Mouse (Mus musculus): ENCODE data around the gene Opn1sw. TPM values are rescaled to one million over a fixed set of nuclear protein-coding genes. Genes with fewer than 3 reads are reported as not detected.

Gene Opn1sw
- polyA plus RNA-seq (2014; fragmentation: Nextera tagmentation; extraction: Ambion mirVana): 0.46 and 0.48 TPM in 2 replicates

DNA sequence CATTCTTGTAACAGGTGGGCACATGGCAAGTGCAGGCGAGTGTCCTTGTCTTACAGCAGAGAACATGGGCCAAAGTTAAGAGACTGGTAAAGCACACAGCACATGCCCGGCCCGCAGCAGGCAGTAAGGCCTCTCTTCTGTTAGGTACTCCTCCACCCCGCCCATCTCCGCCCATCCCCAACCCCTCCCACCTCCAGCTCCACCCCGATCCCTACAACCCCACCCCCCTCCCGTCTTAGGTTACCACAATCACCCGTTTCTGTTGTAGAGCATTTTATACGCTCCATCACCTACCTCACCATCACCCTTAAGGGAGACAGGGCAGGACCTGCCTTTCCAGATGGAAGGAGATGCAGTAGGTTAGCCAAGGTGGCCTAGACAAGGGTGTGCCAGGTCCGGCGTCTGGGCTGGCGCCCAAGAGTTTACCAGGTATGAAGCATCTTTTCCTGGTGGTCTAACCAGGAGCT lies at the start of gene Opn1sw:
TSS of gene Opn1sw (minus strand) at position 417 of the 467 bp plus-strand sequence.
- H3K4me1 ChIP-seq (replicated peaks; ENCODE audit: control insufficient read depth, insufficient read depth, low read length): 0 out of 2 replicates have a peak, but pooled peaks cover 4% of the 10 kb centered on the region
- H3K4me2 ChIP-seq (replicated peaks): peak within 1 kb of the TSS; percentile 23; the same call in 1 of the 2 replicates
- no peaks in the 10 kb centered on the region for H3K36me3 ChIP-seq (replicated peaks; ENCODE audit: control insufficient read depth, insufficient read depth)
- WGBS: 6% methylated on average over 12 of the region's 12 CpGs
- 0 out of 2 replicates have a peak, but pooled peaks cover 8% of the 10 kb centered on the region for H3K27me3 ChIP-seq (ENCODE audit: control insufficient read depth, insufficient read depth, low read length)
- H3K4me3 ChIP-seq (replicated peaks; ENCODE audit: low read length): no peak within 1 kb of the TSS
- no peak within 1 kb of the TSS for H3K27ac ChIP-seq
- H3K9me3 ChIP-seq (ENCODE audit: control insufficient read depth, low read length): no peaks in the 10 kb centered on the region
- ATAC-seq (ENCODE audit: low FRiP score) (no peak; the same call in 1 of the 2 replicates), DNase-seq (ENCODE audit: low spot score) (no peak)
- no peak within 1 kb of the TSS for H3K9ac ChIP-seq

DNA sequence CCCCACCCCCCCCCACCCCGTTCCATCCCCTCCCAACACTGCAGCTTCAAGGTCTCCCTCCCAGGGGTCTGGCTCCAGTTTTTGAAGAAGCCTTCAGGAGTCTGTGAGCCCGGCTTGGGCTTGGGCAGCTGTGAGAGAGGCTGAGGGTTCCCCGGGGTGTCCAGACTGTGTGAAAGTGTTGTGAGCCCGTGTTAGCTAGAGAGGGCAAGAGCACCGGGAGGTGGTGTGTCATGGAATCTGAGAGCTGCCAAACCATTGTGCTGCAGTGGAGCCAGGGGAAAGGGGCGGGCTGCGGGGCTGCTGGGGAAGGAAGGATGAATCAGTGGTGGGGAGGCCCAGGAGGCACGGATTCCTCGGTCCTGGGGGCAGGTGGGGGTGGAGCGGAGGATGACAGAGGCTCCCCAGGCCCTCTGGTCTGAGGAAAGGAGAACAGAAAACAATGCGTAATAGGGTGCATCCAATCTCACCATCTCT lies 48.2 kb upstream of the Opn1sw start:
- no peaks in the 10 kb centered on the region for H3K36me3 ChIP-seq (replicated peaks; ENCODE audit: control insufficient read depth, insufficient read depth)
- 2% methylated on average over 11 of the region's 11 CpGs for WGBS
- H3K4me1 ChIP-seq (replicated peaks; ENCODE audit: control insufficient read depth, insufficient read depth, low read length): peaks cover 43% of the 10 kb centered on the region
- no peaks in the 10 kb centered on the region for H3K9me3 ChIP-seq (ENCODE audit: control insufficient read depth, low read length)
- ATAC-seq (ENCODE audit: low FRiP score) (peak; percentile 41), DNase-seq (ENCODE audit: low spot score) (no peak)
- H3K27ac ChIP-seq: peak overlapping the region; percentile 60
- H3K4me2 ChIP-seq (replicated peaks): peak overlapping the region; percentile 67
- no peak overlapping the region for H3K4me3 ChIP-seq (replicated peaks; ENCODE audit: low read length)
- no peak overlapping the region for H3K9ac ChIP-seq
- H3K27me3 ChIP-seq (ENCODE audit: control insufficient read depth, insufficient read depth, low read length): peaks cover 38% of the 10 kb centered on the region

DNA sequence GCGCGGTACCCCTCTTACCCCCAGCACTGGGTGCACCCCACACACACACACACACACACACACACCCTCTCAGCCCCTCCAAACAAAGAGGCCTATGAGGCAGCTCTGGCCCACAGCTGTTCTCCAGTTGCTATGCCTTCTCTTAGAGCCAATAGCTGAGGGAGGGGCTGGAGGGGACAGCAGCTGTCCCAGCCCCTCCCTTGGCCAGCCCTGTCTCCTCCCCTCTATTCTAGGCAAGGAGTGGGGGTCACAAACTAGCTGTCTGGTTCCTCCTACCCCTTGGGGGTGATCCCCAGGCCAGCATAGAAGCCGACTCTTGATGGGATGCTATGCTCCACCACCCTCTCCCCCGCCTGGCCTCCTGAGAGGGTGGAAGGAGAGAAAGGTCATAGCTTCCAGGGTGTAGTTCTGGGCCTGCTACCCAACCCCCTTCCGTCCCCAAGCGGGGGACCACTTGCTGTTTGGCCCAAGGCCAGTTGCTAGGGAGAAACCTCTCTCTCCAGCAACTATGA lies 47.7 kb upstream of the Opn1sw start:
- H3K4me1 ChIP-seq (replicated peaks; ENCODE audit: control insufficient read depth, insufficient read depth, low read length): peaks cover 43% of the 10 kb centered on the region
- peak overlapping the region; percentile 39; the same call in 1 of the 2 replicates for H3K4me3 ChIP-seq (replicated peaks; ENCODE audit: low read length)
- H3K27ac ChIP-seq: peak overlapping the region; percentile 82
- H3K27me3 ChIP-seq (ENCODE audit: control insufficient read depth, insufficient read depth, low read length): peaks cover 38% of the 10 kb centered on the region
- H3K36me3 ChIP-seq (replicated peaks; ENCODE audit: control insufficient read depth, insufficient read depth): no peaks in the 10 kb centered on the region
- H3K4me2 ChIP-seq (replicated peaks): peak overlapping the region; percentile 67
- WGBS: 3% methylated on average over 6 of the region's 6 CpGs
- 0 out of 2 replicates have a peak overlapping the region, but pooled peaks have one; percentile 16 for H3K9ac ChIP-seq
- DNase-seq (ENCODE audit: low spot score) (peak; percentile 52), ATAC-seq (ENCODE audit: low FRiP score) (peak; percentile 47; the same call in 1 of the 2 replicates)
- no peaks in the 10 kb centered on the region for H3K9me3 ChIP-seq (ENCODE audit: control insufficient read depth, low read length)

DNA sequence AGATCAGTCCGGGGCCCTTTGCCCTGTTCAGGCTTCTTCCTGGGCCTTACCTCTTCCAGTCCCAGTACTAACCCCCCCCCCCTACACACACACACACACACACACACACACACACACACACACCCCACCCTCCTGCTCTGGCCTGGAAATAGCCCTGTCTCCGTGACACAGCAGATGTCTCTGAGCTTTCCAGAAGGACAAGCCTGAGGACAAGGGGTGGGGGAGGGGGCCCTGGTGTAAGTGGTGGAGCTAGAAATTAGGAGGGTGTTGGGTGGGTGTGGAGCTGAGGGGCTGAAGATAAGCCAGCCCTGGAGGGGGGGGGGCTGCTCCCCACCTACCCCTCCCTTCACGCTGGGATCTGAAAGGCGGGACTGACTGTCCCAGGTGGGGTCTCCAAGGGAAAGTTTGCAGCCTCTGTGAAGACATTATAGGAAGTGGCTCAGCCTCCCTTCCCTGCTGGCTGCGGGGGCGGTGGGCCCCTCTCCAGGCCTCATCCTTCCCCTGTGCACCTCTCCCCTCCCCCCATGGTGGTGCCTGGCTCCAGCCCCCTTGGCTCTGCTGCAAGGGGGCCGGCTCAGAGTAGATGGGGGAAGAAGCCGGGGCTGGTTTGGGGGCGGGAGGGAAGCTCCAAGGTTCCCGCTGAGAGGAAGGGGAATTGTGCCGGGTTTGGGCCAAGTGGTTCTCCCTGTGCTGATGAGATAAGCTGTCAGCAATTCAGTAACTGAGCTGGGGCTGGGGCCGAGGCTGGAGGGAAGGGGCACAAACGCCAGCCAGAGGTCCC lies 46.8 kb upstream of the Opn1sw start:
- WGBS: 6% methylated on average over 13 of the region's 13 CpGs

DNA sequence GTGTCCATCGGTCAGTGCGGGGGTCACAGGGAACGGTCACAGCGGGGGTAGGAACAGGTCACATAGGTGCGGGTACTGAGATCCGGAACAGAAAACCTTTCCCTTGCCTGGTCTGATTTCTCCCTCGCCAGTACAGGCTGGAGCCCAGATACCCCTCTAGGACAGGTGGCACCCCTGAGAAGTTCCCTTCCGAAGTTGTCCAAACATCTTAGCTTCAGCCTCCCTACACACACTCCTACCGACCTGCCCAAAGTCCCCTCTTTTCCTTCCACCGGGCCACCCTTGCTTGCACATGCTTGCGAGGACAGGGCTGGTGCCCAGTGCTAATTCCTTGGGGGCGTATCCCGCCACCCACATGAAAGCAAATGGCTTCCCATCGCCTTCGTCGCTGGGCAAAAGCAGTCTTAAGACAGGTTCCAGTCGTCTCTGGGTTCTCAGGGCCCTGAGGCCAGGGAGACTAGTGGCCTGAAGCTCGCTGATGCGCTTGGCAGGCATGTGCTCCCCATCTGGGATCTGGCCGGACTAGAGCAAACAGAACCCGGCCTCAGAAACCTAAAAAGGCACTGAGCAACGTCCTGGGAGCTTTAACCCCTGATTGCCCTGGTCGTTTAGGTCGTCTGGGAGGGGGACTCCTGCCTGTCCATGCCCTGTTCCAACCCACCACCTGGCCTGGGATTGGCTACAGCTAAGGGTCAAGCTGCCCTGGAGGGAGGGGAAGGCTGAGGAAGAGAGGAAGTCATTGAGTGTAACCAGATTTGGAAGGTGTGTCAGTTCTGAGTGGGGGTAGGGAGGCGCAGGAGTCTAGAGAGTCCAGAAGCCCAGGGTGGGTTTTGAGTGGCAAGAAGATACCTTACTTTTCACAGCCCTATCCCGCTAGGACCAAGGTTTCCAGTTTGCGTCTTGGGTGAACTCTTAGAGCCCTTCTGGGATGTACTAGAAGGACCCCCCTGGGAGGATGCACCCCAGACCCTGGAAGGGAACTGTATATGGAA lies 45.8 kb upstream of the Opn1sw start:
- Histone ChIP-seq H3K4me1 (replicated peaks; ENCODE audit: control insufficient read depth, insufficient read depth, low read length) (peaks cover 40% of the 10 kb centered on the region), H3K27me3 (ENCODE audit: control insufficient read depth, insufficient read depth, low read length) (peaks cover 46% of the 10 kb centered on the region), H3K27ac (0 out of 2 replicates have a peak overlapping the region, but pooled peaks have one; percentile 82), H3K9ac (peak overlapping the region; percentile 55; the same call in 1 of the 2 replicates), H3K9me3 (ENCODE audit: control insufficient read depth, low read length) (no peaks in the 10 kb centered on the region), H3K4me2 (replicated peaks) (peak overlapping the region; percentile 67), H3K36me3 (replicated peaks; ENCODE audit: control insufficient read depth, insufficient read depth) (no peaks in the 10 kb centered on the region), H3K4me3 (replicated peaks; ENCODE audit: low read length) (peak overlapping the region; percentile 39)
- 5% methylated on average over 27 of the region's 27 CpGs for WGBS
- DNase-seq (ENCODE audit: low spot score) (no peak), ATAC-seq (ENCODE audit: low FRiP score) (no peak)

More for the DNA sequence above, 46.8 kb upstream of the Opn1sw start:
- Histone ChIP-seq H3K27me3 (ENCODE audit: control insufficient read depth, insufficient read depth, low read length) (peaks cover 42% of the 10 kb centered on the region), H3K4me2 (replicated peaks) (peak overlapping the region; percentile 67), H3K36me3 (replicated peaks; ENCODE audit: control insufficient read depth, insufficient read depth) (no peaks in the 10 kb centered on the region), H3K4me1 (replicated peaks; ENCODE audit: control insufficient read depth, insufficient read depth, low read length) (peaks cover 43% of the 10 kb centered on the region), H3K27ac (peak overlapping the region; percentile 82), H3K9me3 (ENCODE audit: control insufficient read depth, low read length) (no peaks in the 10 kb centered on the region), H3K4me3 (replicated peaks; ENCODE audit: low read length) (peak overlapping the region; percentile 39), H3K9ac (peak overlapping the region; percentile 16; the same call in 1 of the 2 replicates)
- ATAC-seq (ENCODE audit: low FRiP score) (peak; percentile 44), DNase-seq (ENCODE audit: low spot score) (peak; percentile 50)

DNA sequence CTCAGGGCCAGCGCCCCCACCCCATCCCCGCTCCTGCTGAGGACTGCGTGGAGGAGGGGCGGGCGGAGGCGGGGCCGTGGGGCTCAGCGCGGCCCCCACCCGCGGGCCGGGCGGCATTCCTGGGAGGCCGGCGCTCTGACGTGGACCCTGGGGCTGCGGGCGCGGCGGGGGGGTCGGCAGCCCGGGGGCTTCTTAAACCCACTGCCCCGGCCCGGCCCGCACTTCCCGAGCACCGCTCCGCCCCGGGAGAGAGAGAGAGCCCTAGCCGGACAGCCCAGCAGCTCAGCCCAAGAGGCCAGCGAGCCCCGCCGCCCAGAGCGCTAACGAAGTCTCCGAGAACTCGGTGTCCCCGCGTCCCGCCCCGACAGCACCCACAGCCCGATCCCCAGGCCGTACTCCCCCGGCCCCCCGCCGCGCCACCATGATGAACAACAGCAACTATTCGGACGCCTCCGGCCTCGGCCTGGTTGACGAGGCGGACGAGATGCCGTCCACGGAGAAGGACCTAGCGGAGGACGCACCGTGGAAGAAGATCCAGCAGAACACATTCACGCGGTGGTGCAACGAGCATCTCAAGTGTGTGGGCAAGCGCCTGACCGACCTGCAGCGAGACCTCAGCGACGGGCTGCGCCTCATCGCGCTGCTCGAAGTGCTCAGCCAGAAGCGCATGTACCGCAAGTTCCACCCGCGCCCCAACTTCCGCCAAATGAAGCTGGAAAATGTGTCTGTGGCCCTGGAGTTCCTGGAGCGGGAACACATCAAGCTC lies 45.0 kb upstream of the Opn1sw start, which contains the start of gene Flnc:
TSS of gene Flnc (plus strand) at position 219 of the 766 bp plus-strand sequence.
- Histone ChIP-seq H3K4me1 (replicated peaks; ENCODE audit: control insufficient read depth, insufficient read depth, low read length) (peaks cover 39% of the 10 kb centered on the region), H3K27ac (0 out of 2 replicates have a peak within 1 kb of the TSS, but pooled peaks have one; percentile 32), H3K9me3 (ENCODE audit: control insufficient read depth, low read length) (no peaks in the 10 kb centered on the region), H3K9ac (peak within 1 kb of the TSS; percentile 55), H3K36me3 (replicated peaks; ENCODE audit: control insufficient read depth, insufficient read depth) (no peaks in the 10 kb centered on the region), H3K27me3 (ENCODE audit: control insufficient read depth, insufficient read depth, low read length) (peaks cover 46% of the 10 kb centered on the region), H3K4me2 (replicated peaks) (peak within 1 kb of the TSS; percentile 67), H3K4me3 (replicated peaks; ENCODE audit: low read length) (peak within 1 kb of the TSS; percentile 39)
- under 1% methylated on average over 68 of the region's 77 CpGs for WGBS
- ATAC-seq (ENCODE audit: low FRiP score) (peak; percentile 18; the same call in 1 of the 2 replicates), DNase-seq (ENCODE audit: low spot score) (peak; percentile 26)

DNA sequence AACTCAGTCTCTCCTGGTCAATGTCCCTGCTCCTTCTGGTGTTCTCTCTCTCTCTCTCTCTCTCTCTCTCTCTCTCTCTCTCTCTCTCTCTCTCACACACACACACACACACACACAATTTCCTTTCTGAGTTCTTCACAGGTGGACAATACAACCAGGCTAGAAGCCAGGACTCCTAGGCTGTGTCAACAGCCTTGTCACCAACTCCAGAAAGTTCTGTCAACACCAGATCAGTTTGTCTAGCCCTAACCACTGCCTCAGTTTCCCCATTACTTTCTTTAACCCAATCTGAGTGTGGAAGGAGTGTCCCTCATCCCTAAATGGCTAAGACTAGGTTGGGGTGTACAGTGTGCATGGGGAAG lies 44.4 kb upstream of the Opn1sw start:
- peak overlapping the region; percentile 55 for H3K9ac ChIP-seq
- DNase-seq (ENCODE audit: low spot score) (no peak), ATAC-seq (ENCODE audit: low FRiP score) (no peak)
- no peak overlapping the region for H3K27ac ChIP-seq
- H3K4me2 ChIP-seq (replicated peaks): peak overlapping the region; percentile 67
- no peaks in the 10 kb centered on the region for H3K9me3 ChIP-seq (ENCODE audit: control insufficient read depth, low read length)
- no peaks in the 10 kb centered on the region for H3K36me3 ChIP-seq (replicated peaks; ENCODE audit: control insufficient read depth, insufficient read depth)
- H3K4me3 ChIP-seq (replicated peaks; ENCODE audit: low read length): peak overlapping the region; percentile 39
- H3K4me1 ChIP-seq (replicated peaks; ENCODE audit: control insufficient read depth, insufficient read depth, low read length): peaks cover 39% of the 10 kb centered on the region
- peaks cover 46% of the 10 kb centered on the region for H3K27me3 ChIP-seq (ENCODE audit: control insufficient read depth, insufficient read depth, low read length)

DNA sequence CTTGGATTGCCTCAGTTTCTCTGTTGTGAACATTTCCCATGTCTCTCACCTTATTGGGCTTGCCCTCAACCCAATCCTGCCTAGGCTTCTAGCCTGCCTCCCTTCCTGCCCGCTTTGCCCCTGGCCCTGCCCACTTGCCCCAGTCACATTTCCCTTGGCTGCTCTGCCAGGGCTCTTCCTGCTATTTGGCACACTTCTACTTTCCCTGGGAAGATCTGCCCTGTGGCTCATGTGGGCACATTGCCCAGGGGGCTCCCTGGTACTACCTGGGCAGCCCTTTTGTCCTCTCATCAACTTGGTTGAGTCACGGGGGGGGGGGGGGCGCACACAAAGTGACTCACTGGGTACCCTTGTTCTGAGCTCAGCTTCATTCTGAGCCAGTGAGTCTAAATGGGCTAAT lies 43.9 kb upstream of the Opn1sw start:
- whole genome bisulfite sequencing: 31% methylated on average over 3 of the region's 3 CpGs
- Histone ChIP-seq H3K4me2 (replicated peaks) (no peak overlapping the region), H3K36me3 (replicated peaks; ENCODE audit: control insufficient read depth, insufficient read depth) (no peaks in the 10 kb centered on the region), H3K4me3 (replicated peaks; ENCODE audit: low read length) (no peak overlapping the region), H3K27ac (no peak overlapping the region), H3K27me3 (ENCODE audit: control insufficient read depth, insufficient read depth, low read length) (peaks cover 46% of the 10 kb centered on the region), H3K9me3 (ENCODE audit: control insufficient read depth, low read length) (no peaks in the 10 kb centered on the region), H3K9ac (no peak overlapping the region), H3K4me1 (replicated peaks; ENCODE audit: control insufficient read depth, insufficient read depth, low read length) (peaks cover 39% of the 10 kb centered on the region)
- DNase-seq (ENCODE audit: low spot score) (no peak), ATAC-seq (ENCODE audit: low FRiP score) (no peak)

All from hindbrain, embryonic 14.5 days (tissue).